Mouse (Mus musculus) neural tube, embryonic 10.5 days (tissue): Measurements from ENCODE around the gene Tle4.
"Not testable (repeated sequence)": the region's sequence is repeated elsewhere in the genome, so short reads cannot be mapped to it uniquely, and the experiment has no call there.

Experiments
- DNase-seq: peaks from one replicate; pipeline ENCODE4 v3.0.0-alpha.2; 2017; ENCODE audit warnings: low spot score; ENCODE audit errors: extremely low spot score

Gene Tle4

DNA sequence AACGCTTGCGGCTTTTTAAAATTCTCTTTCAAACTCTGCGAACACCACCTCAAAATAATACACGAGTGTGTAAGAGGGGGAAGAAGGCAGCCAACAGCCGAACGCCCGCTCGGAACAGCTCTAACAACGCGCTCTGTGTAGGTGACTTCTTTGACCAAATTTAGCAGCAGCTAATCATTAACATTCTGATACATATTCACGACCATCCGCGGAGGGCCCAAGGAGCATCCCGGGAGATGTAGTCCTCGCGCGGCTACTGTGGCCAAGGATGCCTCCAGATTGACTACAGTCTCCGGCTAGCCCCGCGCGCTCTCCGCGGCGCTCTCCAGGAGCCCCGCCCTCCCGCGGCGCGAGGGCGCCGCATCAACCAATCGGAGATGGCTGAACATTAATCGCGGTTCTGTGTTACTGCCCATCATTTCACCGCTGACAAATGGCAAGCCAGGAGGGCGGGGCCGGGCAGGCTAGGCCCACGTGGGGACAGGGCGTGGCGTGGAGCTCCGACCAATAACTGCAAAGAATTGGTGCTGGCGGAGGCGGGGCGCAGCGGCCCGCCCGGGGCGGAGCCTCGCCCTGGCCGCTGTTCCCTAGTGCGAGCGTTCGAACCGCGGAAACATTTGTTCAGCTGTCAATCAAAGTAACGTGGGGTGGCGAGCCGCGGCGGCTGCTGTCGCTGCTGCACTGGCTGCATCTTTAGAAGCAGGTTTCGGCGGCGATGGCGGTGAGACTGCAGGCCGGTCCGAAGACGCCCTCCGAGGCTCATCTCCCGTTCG is at the start of gene Tle4:
Gene Tle4, minus strand, starts transcription at position 135 of the 773 bp plus-strand sequence.
- peak; percentile 100 for DNase-seq

- no peak for DNase-seq
These were observed 47.8 kb upstream of the Tle4 start for GRCm38 (mm10) chr19:14645666-14646065.

GRCm38 (mm10) chr19:14644756-14645155 is 46.9 kb upstream of the Tle4 start:
- DNase-seq, result no peak

- not testable (repeated sequence) for DNase-seq
These were observed 45.2 kb upstream of the Tle4 start for GRCm38 (mm10) chr19:14643091-14643490.

DNA sequence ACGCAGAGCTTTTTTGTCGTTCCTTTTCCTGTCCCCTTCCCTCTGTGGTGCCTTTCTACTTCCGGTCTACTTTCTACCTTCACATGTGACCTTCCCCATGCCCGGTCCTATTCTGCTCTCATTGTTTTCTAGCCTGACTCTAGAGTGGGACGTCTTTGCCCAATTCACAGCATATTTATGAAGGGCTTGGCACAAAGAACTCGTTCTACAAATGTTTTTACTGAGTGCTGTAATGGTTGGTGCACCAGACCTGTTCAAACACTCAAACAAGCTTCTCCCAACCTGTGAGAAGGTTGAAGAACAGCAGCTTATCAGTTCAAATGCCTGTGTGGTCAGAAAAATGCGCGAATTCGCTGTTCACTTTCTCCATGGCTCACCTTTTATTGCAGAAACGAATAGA is 44.8 kb upstream of the Tle4 start:
- DNase-seq, result no peak

DNA sequence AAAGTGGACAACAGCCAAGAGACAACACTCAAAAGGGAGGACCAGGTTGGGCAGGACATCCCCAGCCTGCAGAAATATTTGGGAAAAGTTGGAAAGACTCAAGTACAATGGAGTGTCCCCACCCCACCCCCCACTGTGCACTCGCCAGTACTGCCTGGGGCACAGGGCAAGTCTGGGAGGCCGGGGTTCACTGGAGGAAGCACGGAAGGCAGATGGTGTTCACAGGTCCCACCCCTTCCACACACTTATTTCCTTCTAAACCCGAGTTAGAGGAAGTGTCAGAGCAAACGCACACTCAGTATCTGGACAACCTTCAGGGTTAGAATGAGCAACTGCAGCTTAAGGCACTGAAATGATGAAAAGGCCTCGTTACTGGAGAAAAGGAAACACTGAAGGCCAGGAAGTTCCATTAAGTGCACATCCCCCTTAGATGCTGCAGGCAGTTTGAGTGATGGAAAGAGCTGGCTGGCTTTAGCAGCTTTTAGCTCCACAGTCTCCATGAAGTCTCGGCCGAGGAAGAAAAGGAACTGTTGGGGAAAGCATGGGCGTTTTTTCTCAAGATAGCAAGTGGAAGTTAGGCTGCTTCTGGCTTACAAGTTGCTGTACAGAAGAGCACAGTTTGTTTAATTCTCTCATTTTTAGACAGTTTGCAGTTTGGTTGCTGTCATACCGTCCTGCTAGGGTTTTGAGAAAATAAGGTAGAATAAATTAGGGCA is 37.5 kb upstream of the Tle4 start:
- DNase-seq, result peak; percentile 28

- no peak for DNase-seq
These were observed 25.5 kb upstream of the Tle4 start for GRCm38 (mm10) chr19:14623355-14623754.

DNA sequence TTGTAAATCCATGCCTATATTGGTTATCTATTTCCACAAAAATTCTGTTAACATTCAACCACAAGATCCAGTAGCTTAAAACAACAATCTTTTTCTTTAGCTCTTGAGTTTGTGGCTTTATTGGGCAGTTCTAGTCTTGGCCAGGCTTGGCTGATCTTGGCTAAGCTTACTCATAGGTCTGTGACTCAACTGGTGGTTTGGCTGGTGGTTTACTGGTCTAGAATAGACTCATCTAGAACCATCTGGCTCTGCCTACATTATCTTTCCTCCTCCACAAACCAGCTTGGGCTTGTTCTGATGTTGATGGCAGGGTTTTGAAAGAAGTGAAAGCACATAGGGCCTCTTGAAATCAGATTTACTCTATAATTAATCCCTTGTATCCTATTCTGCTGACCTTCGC is 22.7 kb upstream of the Tle4 start:
- no peak for DNase-seq

DNA sequence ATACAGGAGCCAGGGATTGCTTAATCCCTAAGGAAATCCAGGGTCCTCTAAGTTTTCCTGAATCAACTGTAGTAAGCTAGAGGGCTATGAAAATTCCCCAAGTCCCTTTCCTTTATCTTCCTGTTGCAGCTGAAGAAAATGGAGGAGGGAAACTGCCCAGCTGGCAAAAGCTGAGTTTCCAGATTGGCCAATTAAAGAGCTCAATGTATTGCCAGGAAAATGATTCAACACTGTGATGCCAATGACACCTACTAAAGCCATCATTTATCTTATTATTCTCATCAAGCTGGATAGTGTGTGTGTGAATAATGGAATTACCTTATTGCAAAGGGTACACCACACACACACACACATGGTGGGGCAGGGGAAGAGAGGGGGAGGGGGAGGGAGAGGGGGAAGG is 22.0 kb upstream of the Tle4 start:
- no peak for DNase-seq

DNA sequence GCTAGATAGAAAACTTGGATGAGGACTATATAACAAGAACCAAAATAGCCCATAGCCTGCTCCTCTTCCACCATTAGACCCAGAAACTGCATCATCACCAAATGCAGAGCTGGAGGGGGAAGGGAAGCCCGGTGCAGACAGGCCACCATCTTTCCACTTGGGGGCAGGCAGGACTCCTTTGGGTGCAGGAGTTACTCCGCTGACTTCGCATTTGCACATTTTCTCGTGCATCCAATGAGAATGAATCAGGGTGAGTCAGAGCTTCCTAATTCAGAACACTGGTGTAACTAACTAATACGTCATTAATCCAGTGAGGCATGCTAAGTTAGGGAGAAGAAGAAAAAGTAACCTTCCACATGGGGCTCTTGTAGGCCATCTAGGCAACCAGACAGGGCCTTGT is 17.0 kb upstream of the Tle4 start:
- no peak for DNase-seq

GRCm38 (mm10) chr19:14610542-14611317 is 12.9 kb upstream of the Tle4 start:
- DNase-seq, result no peak

GRCm38 (mm10) chr19:14600841-14601240 is 3.0 kb upstream of the Tle4 start:
- no peak for DNase-seq

DNA sequence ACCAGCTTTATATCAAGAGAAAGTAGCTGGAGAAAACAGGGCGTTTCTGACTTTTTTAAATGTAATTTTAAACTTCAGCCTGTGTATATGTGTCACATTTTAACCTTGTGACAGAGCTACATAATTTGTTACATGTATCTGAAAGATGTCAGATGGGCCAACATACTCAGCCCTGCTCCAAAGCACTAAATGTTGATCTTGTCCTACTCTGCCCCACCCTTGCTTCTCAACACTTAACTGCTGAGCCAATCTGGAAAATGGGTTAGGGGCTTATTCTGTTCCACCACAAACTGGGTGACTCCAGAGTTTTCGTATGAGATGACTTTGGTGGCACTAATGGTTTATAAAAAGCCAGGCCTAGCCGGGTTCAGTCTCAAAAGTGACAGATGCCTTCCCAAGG is 2.5 kb upstream of the Tle4 start:
- no peak for DNase-seq

- no peak for DNase-seq
These were observed 2.0 kb upstream of the Tle4 start for GRCm38 (mm10) chr19:14599851-14600251.

GRCm38 (mm10) chr19:14598690-14599288 is 938 bp upstream of the Tle4 start:
- no peak for DNase-seq

DNA sequence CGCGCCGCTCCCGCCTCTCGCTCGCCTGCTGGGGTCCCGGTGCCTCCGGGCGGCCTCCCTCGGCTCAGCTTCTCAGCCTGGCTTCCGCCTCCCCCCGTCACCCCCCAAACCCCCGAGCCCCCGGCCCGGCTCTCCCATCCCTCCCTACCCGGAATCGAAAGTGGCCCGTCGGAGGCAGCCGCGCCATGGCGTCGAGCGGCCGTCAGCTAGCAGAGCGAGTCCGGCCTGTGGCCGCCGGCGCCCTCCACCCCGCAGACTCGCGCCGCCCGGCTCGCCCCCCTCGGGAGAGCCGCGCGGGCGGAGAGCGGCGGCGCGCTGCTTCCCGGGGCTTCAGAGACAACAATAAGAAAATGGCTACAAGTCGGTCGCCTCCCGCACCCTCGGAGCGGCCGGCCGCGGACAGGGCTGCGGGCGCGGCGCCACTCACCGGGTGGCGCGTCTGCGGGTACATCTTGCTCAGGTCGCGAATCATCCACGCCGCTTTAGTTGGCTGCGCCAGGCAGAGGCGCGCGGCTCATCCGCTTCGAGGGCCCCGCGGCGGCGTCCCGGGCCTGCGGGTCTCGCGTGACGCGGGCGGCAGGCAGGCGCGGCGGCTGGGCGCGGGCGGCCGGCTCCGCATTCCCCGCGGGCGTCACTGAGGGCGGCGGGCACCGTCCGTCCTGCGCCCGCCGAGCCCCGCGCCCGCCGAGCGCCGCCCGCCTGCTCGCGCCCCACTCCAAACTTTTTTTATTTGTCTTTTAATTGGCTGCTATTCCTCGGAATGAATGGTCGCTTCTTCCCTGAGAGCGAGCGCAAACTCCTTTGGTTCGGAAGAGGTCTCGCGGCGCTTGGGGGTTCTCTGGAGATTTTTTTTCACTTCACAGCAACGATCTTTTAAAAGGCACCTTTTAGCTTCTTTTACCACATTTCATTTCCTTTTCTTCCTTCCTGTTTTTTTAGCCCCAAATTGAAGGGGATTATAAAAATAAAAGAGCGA is 622 bp downstream of the Tle4 start:
- DNase-seq, result peak; percentile 77

- peak; percentile 24 for DNase-seq
These were observed 1.4 kb downstream of the Tle4 start for GRCm38 (mm10) chr19:14596358-14596940.

DNA sequence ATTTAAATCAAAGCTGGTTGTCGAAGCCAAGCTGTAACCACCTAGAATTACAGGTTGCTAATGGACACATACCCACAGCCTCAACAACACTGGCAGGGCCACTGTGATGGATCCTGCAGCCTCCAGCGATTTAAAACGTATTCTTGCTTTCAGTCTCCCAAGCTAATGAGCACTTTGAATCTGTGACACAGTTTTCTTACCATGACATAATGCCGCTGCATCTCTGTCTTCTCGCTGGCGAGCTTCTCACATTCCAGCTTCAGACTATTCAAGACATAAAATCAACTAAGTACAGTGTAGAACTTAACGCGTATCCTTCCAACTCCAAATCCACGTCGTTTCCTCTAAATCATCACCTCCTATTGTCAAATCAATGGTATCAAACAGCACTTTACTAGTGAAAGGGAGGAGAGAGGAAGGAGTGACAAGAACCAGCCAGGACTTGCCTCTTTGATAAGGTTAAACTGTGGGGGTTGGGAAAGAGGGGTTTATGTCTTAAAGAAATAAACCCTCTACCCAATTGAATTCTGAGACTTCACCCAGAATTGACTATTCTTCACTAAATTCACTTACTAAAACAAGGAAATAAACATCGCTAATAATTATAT is 2.4 kb downstream of the Tle4 start:
- peak; percentile 24 for DNase-seq

- DNase-seq, result no peak
These were observed 3.3 kb downstream of the Tle4 start for GRCm38 (mm10) chr19:14594537-14594936.
